Mouse (Mus musculus): Measurements from ENCODE around the gene Lgmn.

The Lgmn gene

GRCm38 (mm10) chr12:102438983-102439631 lies 506 bp downstream of the Lgmn start:
- in situ Hi-C loops (cut with MboI; ENCODE audit: low pct_unique_long_range_greater_than_20kb in 1 of 2, low sequenced_read_pairs in 2 of 2, unreplicated experiment in 1 of 2), result no loop called here

GRCm38 (mm10) chr12:102437952-102438351 lies 1.7 kb downstream of the Lgmn start:
- in situ Hi-C loops (cut with MboI; ENCODE audit: low pct_unique_long_range_greater_than_20kb in 1 of 2, low sequenced_read_pairs in 2 of 2, unreplicated experiment in 1 of 2), result no loop called here

- in situ Hi-C loops (cut with MboI; ENCODE audit: low pct_unique_long_range_greater_than_20kb in 1 of 2, low sequenced_read_pairs in 2 of 2, unreplicated experiment in 1 of 2), result no loop called here
Observed at GRCm38 (mm10) chr12:102436939-102437526, 2.6 kb downstream of the Lgmn start.

GRCm38 (mm10) chr12:102434107-102434506 lies 5.5 kb downstream of the Lgmn start:
- in situ Hi-C loops (cut with MboI; ENCODE audit: low pct_unique_long_range_greater_than_20kb in 1 of 2, low sequenced_read_pairs in 2 of 2, unreplicated experiment in 1 of 2), result no loop called here

DNA sequence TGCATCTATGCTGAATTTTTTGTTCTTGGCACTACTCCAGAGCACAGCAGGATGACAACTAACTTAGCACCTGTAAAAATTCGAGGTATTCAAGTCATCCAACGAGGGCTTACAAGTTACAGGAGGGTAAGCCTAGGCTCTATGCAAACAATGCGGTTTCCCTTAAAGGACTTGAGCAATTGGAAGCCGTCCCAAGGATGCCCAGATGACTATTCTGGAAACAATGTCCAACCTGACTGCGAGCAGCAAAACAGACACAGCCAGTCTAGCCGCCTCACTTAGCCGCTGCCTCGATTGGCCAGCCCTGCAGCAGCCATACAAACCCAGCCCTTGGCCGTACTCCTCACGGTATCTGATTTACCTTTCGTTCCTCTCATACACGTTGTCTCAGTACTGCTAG lies 7.4 kb downstream of the Lgmn start:
- in situ Hi-C loops (cut with MboI; ENCODE audit: low pct_unique_long_range_greater_than_20kb in 1 of 2, low sequenced_read_pairs in 2 of 2, unreplicated experiment in 1 of 2), result no loop called here

GRCm38 (mm10) chr12:102430228-102430627 lies 9.4 kb downstream of the Lgmn start:
- in situ Hi-C loops (cut with MboI; ENCODE audit: low pct_unique_long_range_greater_than_20kb in 1 of 2, low sequenced_read_pairs in 2 of 2, unreplicated experiment in 1 of 2), result no loop called here

DNA sequence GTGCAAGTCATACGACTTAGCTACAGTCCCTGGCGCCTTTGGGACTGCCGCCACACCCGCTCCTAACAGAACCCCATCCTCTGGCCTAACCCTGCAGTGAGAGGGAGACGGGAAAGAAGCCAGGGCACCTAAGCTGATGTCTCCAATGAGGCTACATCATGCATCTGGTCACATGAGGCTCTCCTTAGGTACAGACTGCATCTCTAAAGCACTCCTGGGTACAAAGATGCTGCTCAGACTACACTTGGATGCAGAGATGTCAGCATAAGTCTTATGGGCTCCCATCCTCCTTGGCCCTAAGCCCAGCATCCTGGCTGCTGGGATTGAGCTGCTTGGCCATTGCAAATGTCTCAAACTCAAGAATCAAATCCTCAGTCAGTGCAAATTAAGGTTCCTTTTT lies 10.0 kb downstream of the Lgmn start:
- in situ Hi-C loops (cut with MboI; ENCODE audit: low pct_unique_long_range_greater_than_20kb in 1 of 2, low sequenced_read_pairs in 2 of 2, unreplicated experiment in 1 of 2), result no loop called here

DNA sequence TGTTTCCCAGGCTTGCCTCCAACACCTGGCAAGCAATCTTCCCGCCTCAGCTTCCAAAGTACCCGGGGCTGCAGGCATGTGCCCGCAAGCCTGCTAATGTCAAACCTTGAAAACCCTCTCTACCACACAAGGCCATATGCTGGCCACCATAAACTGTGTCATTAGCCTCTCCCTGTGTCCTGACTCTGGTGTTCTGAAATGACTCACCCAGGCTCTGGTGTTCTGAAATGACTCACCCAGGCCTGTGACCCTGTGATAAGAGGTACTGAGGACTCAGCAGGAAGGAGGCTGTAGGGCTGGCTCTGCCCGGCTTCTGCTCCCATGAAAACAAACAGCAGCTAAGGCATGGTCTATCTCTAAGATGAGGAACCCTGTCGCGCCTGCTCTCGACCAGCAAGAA lies 13.3 kb downstream of the Lgmn start:
- in situ Hi-C loops (cut with MboI; ENCODE audit: low pct_unique_long_range_greater_than_20kb in 1 of 2, low sequenced_read_pairs in 2 of 2, unreplicated experiment in 1 of 2), result no loop called here

DNA sequence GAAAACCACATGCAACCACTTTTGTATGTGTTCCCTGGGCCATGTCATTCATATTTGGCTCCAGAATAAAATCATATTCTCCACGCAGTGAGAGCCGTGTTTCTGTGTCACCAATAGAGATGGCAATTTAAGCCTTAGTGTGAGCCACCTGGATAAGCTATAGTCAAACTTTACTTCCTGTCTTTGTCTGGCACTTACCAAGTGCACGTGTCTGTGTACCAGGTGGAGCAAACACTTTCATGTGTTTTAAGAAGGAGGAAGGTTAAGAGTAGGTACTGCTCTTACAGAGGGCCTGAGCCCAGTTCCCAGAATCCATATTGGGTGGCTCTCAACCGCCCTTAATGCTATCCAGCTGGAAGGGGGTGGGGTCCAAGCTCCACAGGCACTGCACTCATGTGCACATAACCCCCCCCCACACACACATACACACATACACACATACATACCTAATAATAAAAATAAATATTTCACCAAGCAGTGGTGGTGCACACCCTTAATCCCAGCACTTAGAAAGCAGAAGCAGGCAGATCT lies 14.5 kb downstream of the Lgmn start:
- in situ Hi-C loops (cut with MboI; ENCODE audit: low pct_unique_long_range_greater_than_20kb in 1 of 2, low sequenced_read_pairs in 2 of 2, unreplicated experiment in 1 of 2), result no loop called here

GRCm38 (mm10) chr12:102424456-102424855 lies 15.2 kb downstream of the Lgmn start:
- in situ Hi-C loops (cut with MboI; ENCODE audit: low pct_unique_long_range_greater_than_20kb in 1 of 2, low sequenced_read_pairs in 2 of 2, unreplicated experiment in 1 of 2), result no loop called here

DNA sequence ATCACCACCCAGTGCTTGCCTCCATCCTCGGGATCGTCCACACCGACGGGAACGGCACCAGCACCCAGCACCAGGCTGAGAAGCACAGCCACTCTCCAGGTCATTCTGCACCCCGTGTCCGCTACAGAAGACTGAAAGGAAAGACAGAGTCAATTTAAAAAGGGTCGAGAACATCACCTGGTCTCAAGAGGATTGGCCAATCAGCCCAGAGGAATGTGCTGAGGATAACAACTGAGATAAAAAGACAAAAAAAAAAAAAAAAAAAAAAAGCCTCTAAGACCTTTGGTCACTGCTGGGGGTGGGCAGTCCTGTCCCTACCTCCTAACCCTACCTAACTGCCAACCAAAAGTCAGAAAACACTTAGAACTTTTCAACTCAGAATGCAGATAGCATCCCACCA lies 16.0 kb downstream of the Lgmn start:
- in situ Hi-C loops (cut with MboI; ENCODE audit: low pct_unique_long_range_greater_than_20kb in 1 of 2, low sequenced_read_pairs in 2 of 2, unreplicated experiment in 1 of 2), result no loop called here

- in situ Hi-C loops (cut with MboI; ENCODE audit: low pct_unique_long_range_greater_than_20kb in 1 of 2, low sequenced_read_pairs in 2 of 2, unreplicated experiment in 1 of 2), result no loop called here
Observed at GRCm38 (mm10) chr12:102422623-102423320, 16.8 kb downstream of the Lgmn start.

- in situ Hi-C loops (cut with MboI; ENCODE audit: low pct_unique_long_range_greater_than_20kb in 1 of 2, low sequenced_read_pairs in 2 of 2, unreplicated experiment in 1 of 2), result no loop called here
Observed at GRCm38 (mm10) chr12:102422065-102422464, 17.5 kb downstream of the Lgmn start.

DNA sequence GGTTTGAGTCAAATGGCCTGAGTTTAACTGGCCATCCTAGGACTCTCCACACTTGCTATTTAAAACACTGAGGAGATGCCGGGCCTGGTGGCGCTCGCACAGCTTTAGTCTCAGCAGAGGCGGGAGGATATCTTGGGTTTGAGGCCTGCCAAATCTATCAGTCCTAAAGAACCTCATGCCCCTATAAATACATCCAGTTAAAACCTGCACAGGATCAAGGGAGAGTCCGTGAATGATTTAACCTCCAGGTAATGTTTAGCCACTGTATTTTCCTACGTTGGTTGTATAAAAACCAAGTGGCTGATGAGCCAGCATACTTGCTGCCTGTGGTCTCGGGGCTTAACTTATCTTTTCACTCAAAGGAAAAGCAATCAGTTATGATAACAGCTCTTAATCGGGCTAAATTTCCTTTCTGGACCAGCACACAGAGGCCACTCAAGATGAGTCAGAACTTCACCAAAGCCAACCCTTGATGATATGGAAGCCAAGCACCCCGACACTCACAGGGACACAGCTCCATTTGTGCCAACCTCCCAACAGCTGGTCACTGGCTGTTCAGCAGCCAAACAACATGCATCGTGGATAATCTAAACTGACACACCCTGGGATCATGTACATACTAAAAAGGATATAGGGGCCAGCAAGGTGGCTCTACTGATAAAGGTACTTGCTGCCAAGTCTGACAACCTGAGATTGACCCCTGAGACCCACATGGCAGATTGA lies 19.3 kb downstream of the Lgmn start:
- in situ Hi-C loops (cut with MboI; ENCODE audit: low pct_unique_long_range_greater_than_20kb in 1 of 2, low sequenced_read_pairs in 2 of 2, unreplicated experiment in 1 of 2), result no loop called here

DNA sequence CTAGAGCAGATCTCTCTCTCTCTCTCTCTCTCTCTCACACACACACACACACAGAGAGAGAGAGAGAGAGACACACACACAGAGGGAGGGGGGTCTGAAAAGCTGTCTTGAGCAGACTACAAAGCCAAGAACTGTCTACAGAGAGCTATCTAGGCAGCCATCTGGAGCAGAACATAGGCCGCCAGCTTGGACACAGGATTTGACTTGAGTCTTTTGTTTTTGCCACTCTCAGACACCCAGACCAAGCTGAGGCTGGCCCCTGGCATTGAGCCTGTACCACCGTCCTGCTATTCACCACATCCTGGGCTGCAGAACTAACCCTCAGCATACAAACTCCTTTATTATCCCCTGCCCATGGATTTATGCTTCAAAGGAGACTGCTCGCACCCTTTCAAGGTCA lies 20.1 kb downstream of the Lgmn start:
- in situ Hi-C loops (cut with MboI; ENCODE audit: low pct_unique_long_range_greater_than_20kb in 1 of 2, low sequenced_read_pairs in 2 of 2, unreplicated experiment in 1 of 2), result no loop called here

GRCm38 (mm10) chr12:102417701-102418100 lies 21.9 kb downstream of the Lgmn start:
- in situ Hi-C loops (cut with MboI; ENCODE audit: low pct_unique_long_range_greater_than_20kb in 1 of 2, low sequenced_read_pairs in 2 of 2, unreplicated experiment in 1 of 2), result no loop called here

DNA sequence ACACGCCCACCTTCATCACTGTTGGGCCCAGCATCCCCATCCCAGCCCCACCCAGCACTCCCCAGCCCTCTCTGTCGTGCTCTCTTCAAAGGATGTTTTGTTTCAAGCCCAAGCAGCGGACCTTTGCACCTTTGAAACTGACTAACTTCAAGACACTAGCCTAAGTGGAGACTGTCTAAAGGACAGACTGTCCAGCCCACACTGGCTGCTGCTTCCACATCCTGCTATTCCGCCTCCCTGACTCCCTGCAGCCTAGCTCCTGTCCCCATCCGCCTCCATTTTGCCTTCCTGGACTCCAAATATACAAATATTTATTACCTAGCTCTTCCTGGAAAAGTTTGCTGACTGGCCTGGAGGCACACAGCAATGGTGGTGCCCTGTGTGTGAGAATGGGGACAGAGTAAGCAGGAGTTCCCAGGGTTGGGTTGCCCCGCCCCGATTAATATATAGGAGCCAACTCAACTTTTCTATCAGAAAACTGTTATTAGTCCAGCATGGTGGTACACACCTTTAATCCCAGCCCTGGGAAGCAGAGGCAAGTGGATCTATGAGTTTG lies 22.6 kb downstream of the Lgmn start:
- in situ Hi-C loops (cut with MboI; ENCODE audit: low pct_unique_long_range_greater_than_20kb in 1 of 2, low sequenced_read_pairs in 2 of 2, unreplicated experiment in 1 of 2), result no loop called here

GRCm38 (mm10) chr12:102416391-102416837 lies 23.2 kb downstream of the Lgmn start:
- in situ Hi-C loops (cut with MboI; ENCODE audit: low pct_unique_long_range_greater_than_20kb in 1 of 2, low sequenced_read_pairs in 2 of 2, unreplicated experiment in 1 of 2), result no loop called here

DNA sequence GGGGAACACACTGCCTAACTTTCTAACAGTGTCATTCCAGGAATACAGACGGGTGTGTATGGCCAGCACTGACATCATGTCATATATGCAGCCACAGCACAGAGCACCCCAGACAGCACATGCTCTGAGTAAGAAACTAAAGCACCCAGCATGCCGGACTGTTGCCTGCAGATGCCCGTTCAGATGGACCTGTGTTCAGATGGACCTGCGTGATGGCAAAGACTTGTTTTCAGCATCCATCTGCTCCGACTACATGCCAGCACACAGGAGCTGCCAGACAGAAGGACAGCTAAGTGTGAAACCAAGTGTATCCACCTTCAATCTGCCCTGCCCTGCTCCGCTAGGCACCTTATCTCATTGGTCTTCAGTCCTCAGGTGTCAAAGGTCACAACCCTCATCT lies 24.9 kb downstream of the Lgmn start:
- in situ Hi-C loops (cut with MboI; ENCODE audit: low pct_unique_long_range_greater_than_20kb in 1 of 2, low sequenced_read_pairs in 2 of 2, unreplicated experiment in 1 of 2), result no loop called here
